Mouse (Mus musculus) macrophage (primary cell): ENCODE data around the gene Aqp7. TPM values are rescaled to one million over a fixed set of nuclear protein-coding genes. Genes with fewer than 3 reads are reported as not detected.

Experiments
- H3K27ac ChIP-seq: fragments of 350-480 bp; formaldehyde crosslinking; 2 replicates; pipeline ENCODE4 v1.9.0; 2021
- H3K36me3 ChIP-seq: fragments of 350-480 bp; formaldehyde crosslinking; 2 replicates; pipeline ENCODE4 v1.9.0; 2021; ENCODE audit errors: inconsistent target
- H3K4me3 ChIP-seq: fragments of 350-480 bp; formaldehyde crosslinking; 2 replicates; pipeline ENCODE4 v1.9.0; 2021; ENCODE audit errors: inconsistent target
- H3K79me2 ChIP-seq: fragments of 350-480 bp; formaldehyde crosslinking; 2 replicates; pipeline ENCODE4 v1.9.0; 2021; ENCODE audit errors: inconsistent target
- whole genome bisulfite sequencing: methylation state at CpG from one replicate; pipeline ENCODE4 v1.1.7; 2026; ENCODE audit warnings: inconsistent platforms; ENCODE audit not compliant: missing documents; 5-methylcytosine and 5-hydroxymethylcytosine counted together
- polyA plus RNA-seq: library from polyadenylated mRNA; stranded (reverse); fragments of 250-400 nt; gene quantifications from 3 replicates; pipeline ENCODE4 v1.2.4, GENCODE M21; 2018; ENCODE audit warnings: inconsistent platforms

Gene Aqp7
- polyA plus RNA-seq, 1 experiment from 2014 or later, result not detected

GRCm38 (mm10) chr4:41046254-41046795 is 1.6 kb downstream of the Aqp7 start:
- Histone ChIP-seq H3K27ac (no peak overlapping the region), H3K36me3 (no peaks in the 10 kb centered on the region), H3K79me2 (no peaks in the 10 kb centered on the region), H3K4me3 (no peak overlapping the region)
- 86% methylated on average over 13 of the region's 13 CpGs for WGBS

DNA sequence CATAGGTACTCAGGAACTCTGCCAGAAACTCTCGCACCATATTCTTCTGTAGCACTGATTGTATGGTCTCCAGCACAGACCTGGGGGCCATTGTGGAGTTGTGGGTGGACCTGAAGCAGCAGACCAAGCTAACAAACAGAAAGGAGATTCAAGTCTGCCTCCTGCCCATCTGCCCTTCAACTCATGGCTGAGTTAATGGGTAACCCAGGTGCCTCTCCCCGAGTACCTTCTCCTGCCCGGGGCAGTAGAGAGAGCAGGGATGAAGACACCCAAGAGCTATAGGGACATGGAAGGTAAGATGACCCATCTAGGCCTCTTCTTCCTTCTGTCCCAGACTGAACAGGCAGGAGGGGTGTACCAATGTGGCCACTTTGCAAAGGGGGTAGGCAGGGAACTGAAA is 2.7 kb downstream of the Aqp7 start:
- Histone ChIP-seq H3K27ac (no peak overlapping the region), H3K79me2 (no peaks in the 10 kb centered on the region), H3K36me3 (no peaks in the 10 kb centered on the region), H3K4me3 (no peak overlapping the region)
- 93% methylated on average over 3 of the region's 3 CpGs for WGBS

DNA sequence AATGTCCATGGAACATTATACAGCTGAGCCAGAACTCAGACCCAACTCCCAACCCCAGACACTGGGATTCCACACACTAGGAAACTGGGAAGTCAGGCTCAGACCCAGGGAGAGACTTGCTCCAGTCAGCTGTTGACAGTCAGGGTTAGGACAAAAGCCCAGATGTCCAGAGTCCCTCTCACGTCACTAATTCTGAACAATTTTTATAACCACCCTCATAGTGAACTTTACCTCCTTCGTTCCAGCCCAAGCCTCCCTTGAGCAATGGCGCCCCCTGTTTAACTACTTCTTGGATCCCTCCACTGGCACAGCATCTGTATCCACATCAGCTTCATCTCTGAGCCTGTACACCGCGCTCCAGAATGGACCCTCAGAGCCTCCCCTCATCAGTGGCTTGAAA is 4.0 kb downstream of the Aqp7 start:
- WGBS, result 85% methylated on average over 5 of the region's 5 CpGs

DNA sequence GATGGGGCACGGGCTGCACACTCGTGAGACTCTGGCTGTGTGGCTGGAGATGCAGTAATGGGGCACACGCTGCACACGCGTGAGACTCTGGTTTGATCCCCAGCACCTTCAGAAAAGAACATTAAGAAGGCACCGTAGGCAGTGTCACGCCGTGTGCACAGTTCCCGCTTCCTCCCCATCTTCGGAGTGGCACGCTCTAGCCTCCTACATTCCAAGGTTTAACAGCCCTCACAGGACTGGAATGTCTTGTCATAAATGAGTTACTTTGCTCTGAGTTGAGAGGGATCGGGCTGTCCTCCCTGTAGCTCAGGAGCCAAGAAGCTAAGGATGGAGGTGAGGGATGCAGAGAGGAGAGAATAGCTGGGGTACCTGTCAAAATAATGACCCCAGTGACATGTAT is 5.1 kb downstream of the Aqp7 start:
- 89% methylated on average over 12 of the region's 12 CpGs for WGBS
- Histone ChIP-seq H3K79me2 (no peaks in the 10 kb centered on the region), H3K36me3 (no peaks in the 10 kb centered on the region), H3K4me3 (no peak overlapping the region), H3K27ac (no peak overlapping the region)

More for the DNA sequence above, 4.0 kb downstream of the Aqp7 start:
- Histone ChIP-seq H3K4me3 (no peak overlapping the region), H3K27ac (no peak overlapping the region), H3K36me3 (no peaks in the 10 kb centered on the region), H3K79me2 (no peaks in the 10 kb centered on the region)

- Histone ChIP-seq H3K36me3 (no peaks in the 10 kb centered on the region), H3K4me3 (no peak overlapping the region), H3K79me2 (no peaks in the 10 kb centered on the region), H3K27ac (no peak overlapping the region)
- WGBS, result 42% methylated on average over 7 of the region's 7 CpGs
These were observed 7.0 kb downstream of the Aqp7 start for GRCm38 (mm10) chr4:41040983-41041382.

DNA sequence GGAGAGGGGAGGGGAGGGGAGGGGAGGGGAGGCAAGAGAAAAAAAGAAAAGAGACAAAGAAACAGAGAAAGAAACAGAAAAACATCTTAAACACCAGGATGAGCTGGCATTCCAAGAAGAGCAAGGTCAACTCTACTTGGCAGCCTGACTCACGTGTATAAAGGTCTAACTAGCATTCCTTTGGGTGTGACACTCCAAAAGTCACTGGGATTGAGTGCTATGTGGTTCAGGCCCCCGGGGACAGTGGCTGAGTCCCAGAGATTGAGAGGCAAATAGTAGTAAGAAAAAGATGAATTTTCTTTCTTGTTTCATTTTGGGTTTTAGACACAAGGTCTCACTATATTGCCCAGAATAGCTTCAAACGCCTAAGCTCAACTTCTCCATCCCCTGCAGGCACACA is 10.0 kb downstream of the Aqp7 start:
- WGBS, result 68% methylated on average over 3 of the region's 3 CpGs
- H3K36me3 ChIP-seq, result no peaks in the 10 kb centered on the region
- no peak overlapping the region for H3K27ac ChIP-seq
- H3K79me2 ChIP-seq, result no peaks in the 10 kb centered on the region
- H3K4me3 ChIP-seq, result no peak overlapping the region

GRCm38 (mm10) chr4:41031242-41031641 is 16.7 kb downstream of the Aqp7 start:
- Histone ChIP-seq H3K4me3 (no peak overlapping the region), H3K36me3 (no peaks in the 10 kb centered on the region), H3K27ac (no peak overlapping the region), H3K79me2 (no peaks in the 10 kb centered on the region)
- WGBS, result 90% methylated on average over 3 of the region's 3 CpGs

GRCm38 (mm10) chr4:41029372-41029771 is 18.6 kb downstream of the Aqp7 start:
- H3K79me2 ChIP-seq, result no peaks in the 10 kb centered on the region
- H3K4me3 ChIP-seq, result no peak overlapping the region
- 97% methylated on average over 4 of the region's 5 CpGs for whole genome bisulfite sequencing
- H3K27ac ChIP-seq, result no peak overlapping the region
- H3K36me3 ChIP-seq, result peaks cover 3% of the 10 kb centered on the region; the same call in 1 of the 2 replicates

GRCm38 (mm10) chr4:41028272-41028671 is 19.7 kb downstream of the Aqp7 start:
- peaks cover 13% of the 10 kb centered on the region; the same call in 1 of the 2 replicates for H3K36me3 ChIP-seq
- H3K27ac ChIP-seq, result no peak overlapping the region
- 83% methylated on average over 4 of the region's 4 CpGs for WGBS
- no peaks in the 10 kb centered on the region for H3K79me2 ChIP-seq
- H3K4me3 ChIP-seq, result no peak overlapping the region

DNA sequence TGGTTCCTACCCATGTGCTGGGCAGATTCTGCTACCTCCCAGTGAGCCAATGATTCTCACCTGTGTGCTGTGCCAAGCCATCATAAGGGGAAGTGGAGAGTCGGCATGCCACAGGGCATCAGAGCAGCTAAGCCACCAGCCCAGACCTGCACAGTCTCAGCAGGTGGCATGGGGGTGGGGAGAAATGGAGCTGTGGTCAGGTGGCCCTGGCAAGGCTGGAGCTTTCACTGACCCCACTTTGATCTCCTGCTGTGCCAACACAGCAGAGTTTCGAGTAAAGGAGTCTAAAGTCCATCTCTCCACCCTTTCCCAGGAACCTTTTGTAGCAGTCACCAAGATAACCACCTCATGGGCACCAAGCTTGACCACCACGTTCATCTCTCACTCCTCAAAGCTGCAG is 20.1 kb downstream of the Aqp7 start:
- Histone ChIP-seq H3K36me3 (peaks cover 13% of the 10 kb centered on the region; the same call in 1 of the 2 replicates), H3K27ac (no peak overlapping the region), H3K4me3 (no peak overlapping the region), H3K79me2 (no peaks in the 10 kb centered on the region)
- WGBS, result 78% methylated on average over 3 of the region's 3 CpGs

DNA sequence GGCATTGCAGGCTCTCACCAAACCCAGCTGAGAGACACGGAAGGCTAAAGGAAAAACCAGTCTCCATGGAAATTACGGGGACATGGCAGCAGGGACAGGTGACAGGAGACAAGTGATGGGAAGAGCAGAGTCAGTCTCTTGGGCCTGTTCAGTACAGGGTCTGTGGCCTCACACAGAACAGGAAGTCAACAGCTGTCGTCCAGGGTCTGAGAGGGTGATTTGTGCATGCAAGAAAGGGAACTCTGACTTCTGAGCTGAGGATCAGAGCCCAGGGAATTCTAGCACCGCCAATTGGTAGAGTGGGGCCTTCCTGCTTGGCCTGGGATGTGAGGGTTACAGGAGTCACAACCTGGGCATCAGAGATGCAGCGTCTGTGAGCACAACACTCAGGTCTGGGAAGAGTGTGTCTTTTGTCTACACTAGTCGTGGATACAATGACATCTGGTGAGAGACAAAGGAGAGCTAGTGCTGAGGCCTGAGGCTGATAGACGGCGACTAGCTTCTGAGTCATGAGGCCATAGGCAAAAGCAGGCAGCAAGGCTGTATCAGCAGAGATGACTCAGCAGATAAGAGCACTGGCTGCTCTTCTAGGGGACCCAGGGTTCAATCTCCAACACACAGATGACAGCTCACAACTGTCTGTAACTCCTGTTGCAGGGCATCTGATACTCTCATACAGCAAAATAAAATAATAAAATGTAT is 21.7 kb downstream of the Aqp7 start:
- H3K36me3 ChIP-seq, result peaks cover 27% of the 10 kb centered on the region; the same call in 1 of the 2 replicates
- peak overlapping the region; percentile 21 for H3K27ac ChIP-seq
- H3K79me2 ChIP-seq, result no peaks in the 10 kb centered on the region
- WGBS, result 39% methylated on average over 8 of the region's 8 CpGs
- H3K4me3 ChIP-seq, result no peak overlapping the region

- WGBS, result 94% methylated on average over 5 of the region's 5 CpGs
- H3K79me2 ChIP-seq, result no peaks in the 10 kb centered on the region
- peaks cover 28% of the 10 kb centered on the region; the same call in 1 of the 2 replicates for H3K36me3 ChIP-seq
- H3K4me3 ChIP-seq, result no peak overlapping the region
- no peak overlapping the region for H3K27ac ChIP-seq
These were observed 26.8 kb downstream of the Aqp7 start for GRCm38 (mm10) chr4:41021094-41021493.

- Histone ChIP-seq H3K36me3 (peaks cover 27% of the 10 kb centered on the region), H3K4me3 (no peak overlapping the region), H3K79me2 (no peaks in the 10 kb centered on the region), H3K27ac (no peak overlapping the region)
- WGBS, result 98% methylated on average over 5 of the region's 5 CpGs
These were observed 32.1 kb downstream of the Aqp7 start for GRCm38 (mm10) chr4:41015798-41016197.

DNA sequence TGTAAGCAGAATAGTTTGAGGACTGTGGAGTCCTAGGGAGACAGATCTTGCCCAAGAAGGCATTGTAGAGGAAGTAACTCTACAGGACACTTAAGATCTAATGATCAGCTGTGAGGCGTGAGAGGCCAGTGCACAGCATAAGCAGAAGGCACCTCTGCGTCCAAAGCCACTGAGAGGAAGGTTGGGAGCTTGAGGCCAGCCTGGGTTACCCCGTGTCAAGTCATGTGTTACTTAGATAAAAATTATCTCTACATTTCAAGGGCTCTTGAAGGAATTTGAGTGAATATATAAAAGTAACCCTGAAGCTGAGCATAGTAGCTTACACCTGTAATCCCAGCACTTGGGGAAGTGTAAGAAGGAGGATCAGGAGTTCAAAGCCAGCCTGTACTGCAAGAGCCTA is 34.6 kb downstream of the Aqp7 start:
- H3K4me3 ChIP-seq, result no peak overlapping the region
- no peaks in the 10 kb centered on the region for H3K79me2 ChIP-seq
- H3K27ac ChIP-seq, result no peak overlapping the region
- peaks cover 50% of the 10 kb centered on the region for H3K36me3 ChIP-seq
- 91% methylated on average over 3 of the region's 3 CpGs for WGBS

DNA sequence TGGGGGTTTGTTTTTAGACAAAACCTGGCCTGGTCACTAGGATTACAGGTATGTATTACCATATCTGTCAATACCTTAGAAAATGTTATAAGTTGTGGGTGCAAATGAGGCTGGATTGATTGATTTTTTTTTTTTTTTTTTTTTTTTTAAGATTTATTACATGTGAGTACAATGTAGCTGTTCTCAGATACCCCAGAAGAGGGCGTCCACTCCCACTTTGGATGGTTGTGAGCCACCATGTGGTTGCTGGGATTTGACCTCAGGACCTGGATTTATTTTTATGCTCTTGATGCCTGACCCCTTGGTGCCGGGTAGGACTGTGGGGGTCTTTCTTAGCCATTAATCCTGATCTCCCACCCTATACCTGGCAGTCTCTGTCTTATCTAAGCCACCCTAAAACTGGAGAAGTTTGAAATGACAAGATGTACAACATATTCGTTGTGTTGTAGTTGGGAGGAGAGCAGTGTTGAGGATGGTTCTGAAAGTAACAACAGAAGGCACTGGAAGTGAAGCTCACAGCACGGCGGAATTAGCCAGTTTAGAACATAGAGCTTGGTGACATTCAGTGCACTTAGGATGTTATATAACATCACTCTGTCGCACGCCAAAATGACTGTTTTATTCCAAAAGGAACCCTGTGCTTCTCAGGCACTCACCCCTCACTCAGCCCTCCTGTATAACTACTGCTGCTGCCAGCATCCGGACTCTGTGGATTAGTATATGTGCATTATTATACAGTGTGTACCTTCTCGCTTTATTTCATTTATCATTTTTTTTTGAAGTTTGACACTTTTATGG is 46.9 kb downstream of the Aqp7 start:
- Histone ChIP-seq H3K27ac (no peak overlapping the region), H3K36me3 (peaks cover 91% of the 10 kb centered on the region), H3K79me2 (no peaks in the 10 kb centered on the region), H3K4me3 (no peak overlapping the region)
- WGBS, result 98% methylated on average over 9 of the region's 9 CpGs
